Mouse (Mus musculus) CH12.LX (cell line): ENCODE data around the gene Col20a1.

Experiments
- CHD2 ChIP-seq: IDR thresholded peaks from 2 replicates; pipeline ENCODE4 v1.6.1; 2011; ENCODE audit warnings: low read length, improper control_type of control experiment
- CTCF ChIP-seq, 2 experiments: IDR thresholded peaks in 1 of 2; conservative IDR thresholded peaks in 1 of 2; 2 replicates each; pipeline ENCODE4 v1.5.1; 2011 to 2012; ENCODE audit warnings: low read depth in 2 of 2, low read length in 2 of 2, improper control_type of control experiment in 1 of 2, inconsistent platforms in 1 of 2, mild to moderate bottlenecking in 1 of 2, moderate library complexity in 1 of 2
- EP300 ChIP-seq: IDR thresholded peaks from 2 replicates; pipeline ENCODE4 v1.6.1; 2011; ENCODE audit warnings: low read length, improper control_type of control experiment
- GABPA ChIP-seq: IDR thresholded peaks from 2 replicates; pipeline ENCODE4 v1.6.1; 2012; ENCODE audit warnings: low read depth, low read length, improper control_type of control experiment, inconsistent platforms; ENCODE audit not compliant: insufficient replicate concordance
- MAFK ChIP-seq: IDR thresholded peaks from 2 replicates; pipeline ENCODE4 v1.6.1; 2011; ENCODE audit warnings: low read length, improper control_type of control experiment; ENCODE audit not compliant: insufficient replicate concordance
- MAX ChIP-seq: IDR thresholded peaks from 2 replicates; pipeline ENCODE4 v1.6.1; 2011; ENCODE audit warnings: low read length, improper control_type of control experiment
- MEF2A ChIP-seq: IDR thresholded peaks from 2 replicates; pipeline ENCODE4 v1.6.1; 2014; ENCODE audit warnings: low read depth, mild to moderate bottlenecking, inconsistent platforms, low read length, improper control_type of control experiment, borderline replicate concordance
- PAX5 ChIP-seq: IDR thresholded peaks from 2 replicates; pipeline ENCODE4 v1.6.1; 2012; ENCODE audit warnings: low read length, inconsistent platforms, mixed read lengths
- POLR2A ChIP-seq: IDR thresholded peaks from 2 replicates; pipeline ENCODE4 v1.6.1; 2011; ENCODE audit warnings: low read depth, mild to moderate bottlenecking, improper control_type of control experiment, low read length
- POLR2AphosphoS2 ChIP-seq: IDR thresholded peaks from 2 replicates; pipeline ENCODE4 v1.6.1; 2011; ENCODE audit warnings: low read depth, low read length, improper control_type of control experiment
- RAD21 ChIP-seq: IDR thresholded peaks from 2 replicates; pipeline ENCODE4 v1.6.1; 2011; ENCODE audit warnings: low read depth, mild to moderate bottlenecking, low read length, improper control_type of control experiment, moderate library complexity
- USF1 ChIP-seq: IDR thresholded peaks from 2 replicates; pipeline ENCODE4 v1.6.1; 2014; ENCODE audit warnings: low read depth, mild to moderate bottlenecking, inconsistent platforms, low read length, improper control_type of control experiment
- USF2 ChIP-seq: conservative IDR thresholded peaks from 2 replicates; pipeline ENCODE4 v1.6.1; 2011; ENCODE audit warnings: low read depth, low read length, improper control_type of control experiment

DNA sequence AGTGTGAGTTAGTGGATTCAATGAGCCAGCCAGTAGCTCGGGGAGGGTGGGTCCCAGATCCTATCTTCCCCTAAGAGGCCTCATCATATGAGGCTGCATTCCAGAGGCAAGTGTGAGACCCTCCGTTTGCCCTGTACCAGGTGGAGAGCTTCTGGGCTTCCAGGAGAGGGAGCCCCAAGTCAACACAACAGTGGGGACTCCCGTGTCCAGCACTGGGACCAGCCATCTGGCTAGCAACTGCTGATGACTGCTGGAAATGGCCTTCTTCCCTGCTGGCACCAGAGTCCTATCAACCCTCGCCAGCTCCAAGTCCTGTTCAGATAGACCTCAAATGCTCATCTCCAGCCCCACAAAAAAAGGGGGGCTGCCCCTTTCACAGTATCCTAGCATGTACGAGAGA is 46.1 kb downstream of the Col20a1 start:
- TF ChIP-seq POLR2A (no peak), CTCF (conservative IDR thresholded peaks at IDR 0.05 in 1 of 2, IDR thresholded peaks at IDR 0.05 in 1 of 2; ENCODE audit: low read depth in 2 of 2, low read length in 2 of 2) (peak in 1 of 2 experiments; percentile 56; a peak in 2 of 4 replicates), MAX (no peak), MAFK (no peak), CHD2 (no peak), GABPA (no peak), POLR2AphosphoS2 (no peak), PAX5 (no peak), RAD21 (peak; percentile 43), USF1 (no peak), USF2 (no peak), MEF2A (no peak), EP300 (no peak)
